Mouse (Mus musculus) lung, postnatal 36 days (tissue): ENCODE data around the gene Mrps27.
"Not testable (repeated sequence)": the region's sequence is repeated elsewhere in the genome, so short reads cannot be mapped to it uniquely, and the experiment has no call there.

Experiments
- DNase-seq: peaks from one replicate; pipeline ENCODE4 v3.0.0; 2022; ENCODE audit warnings: mixed read lengths

The Mrps27 gene

GRCm38 (mm10) chr13:99344599-99345575 lies at the start of gene Mrps27, which contains the start of gene Ptcd2:
Gene Mrps27 (plus strand): TSS chr13:99344786.
Gene Ptcd2 (minus strand): TSS chr13:99344705.
- DNase-seq, result peak; percentile 98

GRCm38 (mm10) chr13:99299921-99300320 lies 44.7 kb upstream of the Mrps27 start:
- DNase-seq, result no peak

DNA sequence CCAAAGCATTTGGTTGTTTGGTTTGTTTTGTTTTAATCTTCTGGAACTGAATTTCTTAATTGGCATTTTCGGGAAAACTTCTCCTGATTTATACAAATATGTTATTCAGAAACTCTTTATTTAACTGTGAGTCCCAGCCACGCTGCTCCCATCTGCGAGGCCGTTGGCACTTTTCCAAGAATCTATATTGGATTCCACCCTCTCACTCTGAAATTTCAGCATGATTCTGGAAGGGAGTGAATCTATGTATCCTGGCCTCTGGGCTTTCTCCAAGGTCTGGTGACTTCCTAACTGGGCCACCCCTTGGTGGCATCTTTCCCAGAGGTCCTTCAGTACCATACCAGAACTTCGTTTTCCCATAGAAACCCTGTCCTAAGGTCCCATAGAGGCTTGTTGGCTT lies 40.7 kb upstream of the Mrps27 start:
- no peak for DNase-seq

GRCm38 (mm10) chr13:99304365-99304764 lies 40.2 kb upstream of the Mrps27 start:
- DNase-seq, result peak; percentile 65

- DNase-seq, result peak; percentile 66
Measured at GRCm38 (mm10) chr13:99305186-99305585, 39.4 kb upstream of the Mrps27 start.

- DNase-seq, result no peak
Measured at GRCm38 (mm10) chr13:99306164-99306563, 38.4 kb upstream of the Mrps27 start.

GRCm38 (mm10) chr13:99307930-99308359 lies 36.6 kb upstream of the Mrps27 start:
- peak; percentile 37 for DNase-seq

GRCm38 (mm10) chr13:99308393-99308792 lies 36.2 kb upstream of the Mrps27 start:
- DNase-seq, result no peak

DNA sequence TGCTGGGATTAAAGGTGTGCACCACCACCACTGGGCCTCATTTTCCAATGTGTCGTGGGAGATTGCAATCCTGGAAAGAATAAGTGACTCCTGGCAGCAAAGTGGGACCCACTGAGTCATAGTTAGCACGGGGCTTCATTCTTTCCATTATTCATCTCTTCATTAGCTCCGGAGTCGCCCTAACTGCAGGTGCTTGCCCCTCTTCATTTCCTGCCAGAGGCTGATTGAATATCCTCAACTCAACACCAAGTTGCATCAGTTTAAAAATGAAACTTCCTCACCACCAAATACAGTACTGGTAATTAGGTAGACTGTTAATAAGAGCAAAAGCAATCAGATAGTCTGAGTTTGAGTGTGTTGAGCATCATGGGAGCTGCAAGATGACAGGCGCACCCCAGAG lies 30.5 kb upstream of the Mrps27 start:
- no peak for DNase-seq

DNA sequence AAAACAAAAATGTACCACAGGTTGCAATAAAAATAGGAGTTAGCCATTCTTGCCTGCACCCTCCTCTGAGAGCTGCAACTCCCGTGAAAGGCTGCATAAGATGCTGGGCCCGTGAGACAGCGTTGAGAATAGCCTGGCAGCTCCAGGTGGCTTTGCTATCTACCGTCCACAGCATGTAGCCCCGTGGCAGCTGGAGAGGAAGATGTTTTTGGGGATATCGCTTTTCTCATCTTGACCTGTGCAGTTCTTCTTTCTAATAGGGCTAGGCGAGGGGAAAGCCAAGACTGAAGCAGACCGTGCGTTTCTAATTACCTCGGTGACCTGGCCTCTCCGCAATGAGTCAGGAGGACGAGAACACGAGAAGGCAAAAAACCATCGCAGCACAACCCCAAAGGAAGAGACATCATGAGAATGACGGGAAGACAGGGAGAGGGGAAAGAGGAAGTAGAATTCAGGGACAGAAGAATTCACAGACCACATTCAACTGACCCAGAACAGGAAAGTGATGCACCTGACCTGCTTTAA lies 29.9 kb upstream of the Mrps27 start:
- DNase-seq, result no peak

GRCm38 (mm10) chr13:99316366-99316765 lies 28.2 kb upstream of the Mrps27 start:
- no peak for DNase-seq

- DNase-seq, result peak; percentile 66
Measured at GRCm38 (mm10) chr13:99317058-99317457, 27.5 kb upstream of the Mrps27 start.

GRCm38 (mm10) chr13:99320453-99320852 lies 24.1 kb upstream of the Mrps27 start:
- no peak for DNase-seq

GRCm38 (mm10) chr13:99322915-99323314 lies 21.7 kb upstream of the Mrps27 start:
- not testable (repeated sequence) for DNase-seq

DNA sequence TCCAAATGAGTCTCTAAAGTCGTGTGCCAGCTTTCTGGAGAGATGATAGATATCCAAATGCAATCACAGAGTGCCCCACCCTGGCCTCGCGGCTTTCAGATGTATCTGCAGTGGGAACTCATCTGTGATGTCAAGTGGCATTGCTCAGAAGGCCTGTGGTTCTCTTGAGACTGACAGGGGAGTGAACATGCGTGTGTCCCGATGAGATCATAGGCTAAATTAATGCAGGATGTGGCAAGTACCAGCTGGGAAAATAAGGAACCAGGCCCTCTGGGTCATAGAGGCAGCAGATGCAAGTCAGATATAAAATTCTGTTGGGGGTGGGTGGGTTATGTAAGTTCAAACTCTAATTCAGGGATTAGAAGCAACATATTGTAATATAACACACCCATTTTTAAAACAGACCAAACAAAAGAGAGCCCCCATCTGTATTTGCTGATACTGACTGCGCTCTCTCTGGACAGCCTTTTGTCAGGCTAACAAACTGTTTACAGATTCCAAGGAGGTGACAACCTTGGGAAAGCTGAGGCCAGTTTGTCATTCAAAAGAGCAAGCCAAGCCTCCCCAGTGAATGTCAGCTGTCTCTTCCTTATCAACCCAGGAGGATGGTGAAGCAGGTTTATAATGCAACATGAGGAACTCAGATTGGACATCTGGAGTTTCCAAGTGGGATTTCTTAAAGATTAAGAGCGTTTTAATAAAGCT lies 20.8 kb upstream of the Mrps27 start:
- DNase-seq, result peak; percentile 70

DNA sequence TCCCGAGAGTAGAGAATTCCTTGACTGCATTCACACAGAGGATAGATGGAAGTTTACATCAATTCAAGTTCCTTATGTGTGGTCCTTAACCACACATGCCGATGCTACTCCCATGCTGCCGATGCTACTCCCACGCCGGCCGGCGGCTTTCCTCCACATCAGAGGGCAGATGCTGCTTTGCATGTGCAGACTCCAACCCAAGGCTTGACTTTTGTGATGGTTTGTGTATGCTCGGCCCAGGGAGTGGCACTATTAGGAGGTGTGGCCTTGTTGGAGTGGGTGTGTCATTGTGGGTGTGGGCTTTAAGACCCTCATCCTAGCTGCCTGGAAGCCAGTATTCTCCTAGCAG lies 20.3 kb upstream of the Mrps27 start:
- not testable (repeated sequence) for DNase-seq

GRCm38 (mm10) chr13:99331255-99331654 lies 13.3 kb upstream of the Mrps27 start:
- no peak for DNase-seq

- DNase-seq, result peak; percentile 21
Measured at GRCm38 (mm10) chr13:99337510-99337909, 7.1 kb upstream of the Mrps27 start.

DNA sequence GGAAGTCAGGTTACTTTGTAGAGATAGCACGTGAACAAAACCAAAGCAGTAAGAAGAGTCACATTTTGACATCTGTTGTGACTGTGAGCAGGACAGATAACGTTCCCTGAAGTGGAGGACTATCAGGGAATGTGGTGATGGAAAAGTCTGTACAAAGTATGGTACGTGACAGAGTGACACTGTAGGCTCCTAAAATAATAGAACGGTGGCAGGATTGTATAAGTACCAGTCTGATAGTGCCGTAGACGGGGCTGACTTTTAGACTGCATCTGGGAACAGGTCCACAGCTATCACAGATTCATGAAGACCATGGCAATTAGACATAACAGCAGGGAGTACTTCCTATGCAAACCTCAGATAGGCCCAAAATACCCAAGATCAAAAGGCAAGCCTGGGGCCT lies 3.1 kb upstream of the Mrps27 start:
- no peak for DNase-seq

- DNase-seq, result no peak
Measured at GRCm38 (mm10) chr13:99343876-99344598, 549 bp upstream of the Mrps27 start.

DNA sequence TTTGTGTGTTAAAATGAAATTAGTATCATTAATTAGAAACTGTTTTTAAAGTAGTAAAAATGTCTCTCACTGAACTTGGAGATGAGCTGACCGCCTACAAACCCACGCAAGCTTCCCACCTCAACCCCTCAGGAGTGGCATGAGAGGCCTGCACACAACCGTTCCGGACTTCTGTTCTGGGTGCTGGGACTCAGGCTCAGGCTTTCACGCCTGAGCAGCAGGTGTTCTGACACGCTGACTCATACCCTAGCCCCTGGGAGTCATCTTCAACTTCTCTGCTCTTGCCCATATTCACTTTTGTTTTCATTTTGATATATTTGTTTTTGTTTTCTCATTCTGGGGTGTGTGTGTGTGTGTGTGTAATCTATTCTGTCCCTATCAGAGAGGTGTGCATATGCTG lies 5.4 kb downstream of the Mrps27 start:
- DNase-seq, result no peak

GRCm38 (mm10) chr13:99351186-99351585 lies 6.6 kb downstream of the Mrps27 start:
- no peak for DNase-seq

- no peak for DNase-seq
Measured at GRCm38 (mm10) chr13:99351596-99351995, 7.0 kb downstream of the Mrps27 start.
